Mouse (Mus musculus) liver, postnatal 0 days (tissue): ENCODE results near the gene Cpeb4. TPM values are rescaled to one million over a fixed set of nuclear protein-coding genes. Genes with fewer than 3 reads are reported as not detected.

Source experiments
- ATAC-seq: fragments of 200-750 bp; cut with Nextera tagmentation; 2 replicates; pipeline ENCODE4 v1.8.0; 2017; ENCODE audit warnings: mild to moderate bottlenecking, moderate library complexity
- DNase-seq: peaks from one replicate; pipeline ENCODE4 v3.0.0-alpha.2; 2016
- H3K27ac ChIP-seq: fragments of 300-500 bp; sonication (generic); 2 replicates; pipeline ENCODE4 v1.5.1; 2014; ENCODE audit warnings: antibody characterized with exemption, moderate library complexity, mild to moderate bottlenecking, low read depth
- H3K27me3 ChIP-seq: fragments of 300-500 bp; sonication (generic); 2 replicates; pipeline ENCODE4 v1.6.1; 2014; ENCODE audit warnings: low read length, control low read depth, mixed read lengths; ENCODE audit not compliant: insufficient read depth
- H3K36me3 ChIP-seq: fragments of 300-500 bp; sonication (generic); replicated peaks from 2 replicates; pipeline ENCODE4 v1.6.1; 2014; ENCODE audit warnings: mild to moderate bottlenecking, control low read depth, low read length, moderate library complexity, mixed read lengths; ENCODE audit not compliant: insufficient read depth
- H3K4me1 ChIP-seq: fragments of 300-500 bp; sonication (generic); 2 replicates; pipeline ENCODE4 v1.6.1; 2014; ENCODE audit warnings: antibody characterized with exemption, mild to moderate bottlenecking, control low read depth; ENCODE audit not compliant: insufficient read depth
- H3K4me2 ChIP-seq: fragments of 300-500 bp; sonication (generic); 2 replicates; pipeline ENCODE4 v1.6.1; 2014; ENCODE audit warnings: low read depth, mild to moderate bottlenecking, low read length, moderate library complexity, mixed read lengths
- H3K4me3 ChIP-seq: fragments of 300-500 bp; sonication (generic); 2 replicates; pipeline ENCODE4 v1.5.1; 2014; ENCODE audit warnings: low read depth, low read length
- H3K9ac ChIP-seq: fragments of 300-500 bp; sonication (generic); replicated peaks from 2 replicates; pipeline ENCODE4 v1.6.1; 2014; ENCODE audit warnings: mild to moderate bottlenecking, moderate library complexity
- H3K9me3 ChIP-seq: fragments of 300-500 bp; sonication (generic); 2 replicates; pipeline ENCODE4 v1.6.1; 2016; ENCODE audit warnings: mild to moderate bottlenecking, control low read depth, low read length, mixed read lengths
- CTCF ChIP-seq: sonication (generic); IDR thresholded peaks from 2 replicates; pipeline ENCODE4 v1.5.1; 2016; ENCODE audit warnings: antibody characterized with exemption, low read depth
- EP300 ChIP-seq: IDR thresholded peaks from 2 replicates; pipeline ENCODE4 v1.6.1; 2016; ENCODE audit warnings: antibody characterized with exemption, low read depth, mild to moderate bottlenecking
- whole genome bisulfite sequencing: fragments of 180-500 bp; shearing (Covaris S2); extraction: QIAGEN DNeasy Blood & Tissue Kit; methylation state at CpG from one replicate; pipeline ENCODE4 v1.1.7; 2014; ENCODE audit not compliant: insufficient replicate concordance; 5-methylcytosine and 5-hydroxymethylcytosine counted together
- polyA plus RNA-seq: library from polyadenylated mRNA; unstranded; fragments of >200 nt; fragmentation: Nextera tagmentation; extraction: Ambion mirVana; gene quantifications from 2 replicates; pipeline ENCODE4 v1.2.1, GENCODE M21; 2015

Cpeb4 gene
- polyA plus RNA-seq, 1 experiment from 2014 or later: 10.0 TPM

DNA sequence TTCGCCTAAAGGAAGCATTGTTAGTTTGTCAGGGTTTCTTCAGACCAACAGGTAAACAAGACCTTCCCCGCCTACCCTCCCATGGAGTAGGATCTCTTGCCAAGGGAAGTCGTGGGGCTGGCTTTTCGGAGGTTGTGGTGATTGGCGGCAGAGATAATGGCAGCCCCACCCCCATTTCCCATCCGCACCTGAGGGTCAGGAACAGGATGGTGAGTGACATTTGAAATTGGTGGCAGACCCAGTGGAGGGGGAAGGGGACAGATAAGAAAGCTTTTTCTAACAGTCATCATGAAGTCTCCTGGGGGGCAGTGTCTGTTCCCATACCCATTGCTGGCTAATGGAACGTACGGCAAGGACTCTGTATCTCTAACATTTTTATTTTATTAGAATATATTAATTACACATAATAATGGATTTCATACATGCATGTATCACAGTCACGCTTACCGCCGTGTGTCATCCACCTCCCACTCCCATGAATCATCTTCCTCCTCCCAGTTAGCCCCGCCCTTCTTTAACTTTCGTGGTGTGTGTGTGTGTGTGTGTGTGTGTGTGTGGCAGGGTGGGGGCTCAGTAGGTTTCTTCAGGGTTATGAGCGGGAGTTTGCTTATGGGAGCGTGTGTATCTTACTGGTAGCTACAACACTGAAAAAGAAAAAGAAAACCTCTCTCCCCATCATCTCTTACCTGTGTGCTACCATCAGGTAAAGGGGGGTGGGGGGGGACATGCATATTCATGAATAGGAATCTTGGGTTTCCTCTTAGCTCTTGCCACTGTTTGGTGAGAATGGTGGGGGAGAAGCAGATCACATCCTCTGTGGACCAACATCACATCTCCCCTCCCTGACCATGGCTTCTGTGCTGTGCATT lies 76.7 kb downstream of the Cpeb4 start:
- Histone ChIP-seq H3K4me1 (peaks cover 12% of the 10 kb centered on the region), H3K4me3 (peak overlapping the region; percentile 53), H3K9me3 (no peaks in the 10 kb centered on the region), H3K27me3 (peaks cover 8% of the 10 kb centered on the region; the same call in 1 of the 2 replicates), H3K27ac (no peak overlapping the region), H3K36me3 (no peaks in the 10 kb centered on the region), H3K9ac (peak overlapping the region; percentile 35), H3K4me2 (peak overlapping the region; percentile 90)
- DNase-seq: no peak
- WGBS: 16% methylated on average over 15 of the region's 15 CpGs
- no peak for ATAC-seq
- no peak for TF ChIP-seq EP300

DNA sequence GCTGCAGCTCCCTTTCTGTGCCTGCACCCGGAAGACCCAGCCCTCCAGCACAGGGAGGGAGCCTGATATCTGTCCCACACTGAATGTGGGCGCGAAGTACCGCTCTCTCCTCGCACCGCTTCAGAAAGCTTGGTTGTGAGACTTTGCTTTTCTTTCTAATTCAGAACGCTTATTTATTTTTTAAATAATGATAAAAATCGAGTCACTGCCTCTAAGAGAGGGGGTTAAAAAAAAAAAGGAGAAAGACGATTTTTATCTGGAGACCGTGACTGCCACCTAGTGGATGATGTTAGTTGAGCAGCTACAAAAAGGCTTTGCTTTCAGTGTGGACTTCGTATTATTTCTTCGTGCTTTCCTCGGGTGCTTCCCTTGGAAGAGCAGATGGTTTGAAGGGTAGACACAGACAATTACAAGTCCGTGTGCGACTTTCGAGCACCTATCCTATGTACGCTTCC lies 77.3 kb downstream of the Cpeb4 start:
- H3K36me3 ChIP-seq: no peaks in the 10 kb centered on the region
- no peaks in the 10 kb centered on the region for H3K9me3 ChIP-seq
- peak overlapping the region; percentile 53 for H3K4me3 ChIP-seq
- ATAC-seq: peak; percentile 66
- H3K27ac ChIP-seq: no peak overlapping the region
- DNase-seq: peak; percentile 71
- H3K4me2 ChIP-seq: peak overlapping the region; percentile 90
- TF ChIP-seq EP300 (peak; percentile 34; the same call in 1 of the 2 replicates), CTCF (peak; percentile 86)
- peaks cover 8% of the 10 kb centered on the region; the same call in 1 of the 2 replicates for H3K27me3 ChIP-seq
- peaks cover 12% of the 10 kb centered on the region for H3K4me1 ChIP-seq
- WGBS: 1% methylated on average over 17 of the region's 17 CpGs
- H3K9ac ChIP-seq: peak overlapping the region; percentile 35

DNA sequence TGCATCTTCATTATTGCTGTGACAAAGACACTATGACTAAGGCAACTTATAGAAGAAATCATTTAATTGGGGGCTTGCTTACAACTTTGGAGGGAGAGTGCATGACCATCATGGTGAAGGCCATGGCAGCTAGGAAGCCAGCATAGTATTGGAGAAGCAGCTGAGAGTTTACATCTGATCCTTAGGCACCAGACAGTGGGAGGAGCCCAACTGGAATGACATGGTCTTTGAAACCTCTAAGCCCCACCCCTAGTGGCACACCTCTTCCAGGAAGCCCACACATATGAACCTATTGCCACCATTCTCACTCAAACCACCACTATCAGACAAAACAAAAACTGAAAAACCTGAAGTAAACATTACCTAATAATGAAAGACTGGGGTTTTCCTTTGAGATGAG lies 88.1 kb downstream of the Cpeb4 start:
- ATAC-seq: no peak
- TF ChIP-seq EP300 (no peak), CTCF (no peak)
- H3K9ac ChIP-seq: no peak overlapping the region

DNA sequence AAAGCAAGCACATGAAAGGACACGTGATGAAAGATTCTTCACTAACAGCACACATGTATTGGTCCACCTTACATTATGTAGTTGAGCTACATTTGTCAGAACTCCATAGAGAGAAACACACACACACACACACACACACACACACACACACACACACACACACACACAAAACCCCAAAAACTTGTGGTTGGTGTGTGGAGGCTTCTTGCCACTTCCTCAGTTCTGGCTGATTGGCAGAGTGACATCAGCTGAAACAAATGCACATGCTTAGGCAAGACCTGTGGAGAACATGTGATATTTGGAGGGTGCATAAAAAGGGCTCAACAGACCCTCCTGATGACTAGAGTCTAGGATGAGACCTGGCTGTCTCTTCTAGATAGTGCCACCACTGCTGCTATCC lies 92.0 kb downstream of the Cpeb4 start:
- Histone ChIP-seq H3K27me3 (no peaks in the 10 kb centered on the region), H3K9ac (no peak overlapping the region), H3K36me3 (no peaks in the 10 kb centered on the region), H3K4me1 (no peaks in the 10 kb centered on the region), H3K4me2 (no peak overlapping the region), H3K4me3 (no peak overlapping the region), H3K9me3 (no peaks in the 10 kb centered on the region), H3K27ac (no peak overlapping the region)
- DNase-seq (no peak), ATAC-seq (no peak)
- no peak for TF ChIP-seq CTCF
- TF ChIP-seq EP300: no peak
- WGBS: 64% methylated on average over 1 of the region's 1 CpGs

More for the DNA sequence above, 88.1 kb downstream of the Cpeb4 start:
- DNase-seq: no peak
- Histone ChIP-seq H3K4me1 (no peaks in the 10 kb centered on the region), H3K9me3 (no peaks in the 10 kb centered on the region), H3K4me3 (no peak overlapping the region), H3K36me3 (no peaks in the 10 kb centered on the region), H3K27me3 (no peaks in the 10 kb centered on the region), H3K27ac (no peak overlapping the region), H3K4me2 (no peak overlapping the region)

DNA sequence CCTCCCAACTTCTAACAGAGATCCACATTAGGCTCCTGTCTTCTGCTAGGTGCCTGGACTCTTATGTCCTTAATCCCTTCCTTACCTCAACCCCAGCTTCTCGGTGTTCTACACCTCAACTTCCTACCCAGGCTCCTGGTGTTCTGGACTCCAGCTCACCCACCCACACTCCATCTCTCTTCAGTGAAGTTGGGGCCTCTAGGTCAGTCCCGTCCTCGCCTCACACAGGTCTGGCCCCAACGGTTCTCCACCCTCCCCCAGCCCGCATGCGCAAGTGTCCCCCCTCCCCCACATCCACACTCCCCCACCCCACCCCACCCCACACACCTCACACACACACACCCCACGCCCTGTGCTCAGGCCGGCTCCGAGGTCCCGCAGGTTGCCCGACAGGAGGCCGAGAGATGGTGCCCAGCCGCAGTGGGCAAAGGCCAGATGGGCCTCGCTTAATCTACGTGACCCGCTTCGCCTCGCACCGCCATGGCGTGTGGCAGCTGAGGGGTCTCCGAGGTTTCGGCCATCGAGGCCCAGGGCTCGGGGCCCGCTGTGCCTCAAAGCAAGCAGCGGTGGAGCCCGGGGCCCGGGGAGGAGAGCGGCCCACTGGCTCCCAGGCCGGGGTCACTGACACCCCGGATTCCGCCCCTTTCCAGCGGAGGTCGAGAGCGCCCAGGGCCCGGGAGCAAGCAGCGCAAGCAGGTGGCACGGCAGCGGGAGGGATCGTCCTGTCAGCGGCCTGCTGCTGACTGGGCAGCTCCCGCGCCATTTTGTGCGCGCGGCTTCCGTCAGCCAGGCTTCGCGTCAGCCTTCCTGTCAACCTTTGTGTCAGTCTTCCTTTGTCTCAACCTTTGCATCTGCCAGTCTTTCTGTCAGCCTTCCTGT lies 93.5 kb downstream of the Cpeb4 start, which contains the start of gene 4930524B15Rik:
4930524B15Rik (plus strand) TSS at position 337 of the 879 bp plus-strand sequence.
- WGBS: 61% methylated on average over 49 of the region's 49 CpGs
- no peak for TF ChIP-seq CTCF
- no peak for TF ChIP-seq EP300
- H3K27me3 ChIP-seq: no peaks in the 10 kb centered on the region
- no peak within 1 kb of the TSS for H3K9ac ChIP-seq
- ATAC-seq (no peak), DNase-seq (peak; percentile 25)
- no peaks in the 10 kb centered on the region for H3K4me1 ChIP-seq
- no peaks in the 10 kb centered on the region for H3K36me3 ChIP-seq
- H3K4me3 ChIP-seq: no peak within 1 kb of the TSS
- no peak within 1 kb of the TSS for H3K27ac ChIP-seq
- H3K9me3 ChIP-seq: no peaks in the 10 kb centered on the region
- H3K4me2 ChIP-seq: peak within 1 kb of the TSS; percentile 45

DNA sequence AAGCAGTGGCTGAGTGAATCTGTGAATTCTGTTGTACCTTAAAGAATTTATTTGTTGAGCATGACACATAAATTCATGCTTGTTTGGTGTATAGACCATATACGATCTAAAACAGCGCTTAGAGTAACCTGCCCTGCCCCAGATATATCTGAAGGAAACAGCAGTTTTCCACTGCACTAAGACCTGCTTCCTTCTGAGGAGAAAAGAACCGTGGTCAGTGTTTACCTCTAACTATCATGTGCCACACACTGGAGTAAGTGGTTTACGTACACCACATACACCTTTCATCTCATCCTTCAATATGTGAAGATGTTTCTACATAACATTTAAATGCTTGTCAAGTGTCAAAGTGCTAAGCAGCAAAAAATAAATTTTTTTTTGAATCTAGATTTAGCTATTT lies 102.1 kb downstream of the Cpeb4 start:
- WGBS: 44% methylated on average over 4 of the region's 4 CpGs
- Histone ChIP-seq H3K27me3 (no peaks in the 10 kb centered on the region), H3K36me3 (no peaks in the 10 kb centered on the region), H3K27ac (no peak overlapping the region), H3K9me3 (no peaks in the 10 kb centered on the region), H3K4me2 (no peak overlapping the region), H3K4me3 (no peak overlapping the region), H3K9ac (no peak overlapping the region), H3K4me1 (no peaks in the 10 kb centered on the region)
- TF ChIP-seq EP300: no peak
- TF ChIP-seq CTCF: no peak
- DNase-seq: no peak
- no peak for ATAC-seq
